Mouse (Mus musculus) layer of hippocampus, adult 9-11 months (tissue): ENCODE data around the gene Cdh19.

Experiments
- DNase-seq: peaks from one replicate; pipeline ENCODE4 v3.0.0; 2022

Gene Cdh19

DNA sequence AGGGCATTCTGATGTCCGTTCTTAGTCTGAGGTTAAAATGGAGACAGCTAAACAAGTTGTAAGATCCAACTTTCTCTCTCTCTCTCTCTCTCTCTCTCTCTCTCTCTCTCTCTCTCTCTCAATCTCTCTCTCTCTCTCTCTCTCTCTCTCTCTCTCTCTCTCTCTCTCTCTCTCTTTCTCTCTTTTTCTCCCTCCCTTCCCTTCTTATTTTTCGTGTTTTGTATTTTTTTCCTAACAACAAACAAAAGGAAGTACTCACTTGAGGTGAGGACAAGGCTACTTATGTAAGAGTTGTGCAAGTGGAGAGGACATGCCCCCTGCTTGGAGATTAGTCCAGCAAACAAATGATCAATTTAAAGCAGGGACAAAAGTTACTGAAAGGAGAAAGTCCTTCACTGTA, at the start of gene Cdh19:
TSS of gene Cdh19 (minus strand) at position 101 of the 400 bp plus-strand sequence.
- DNase-seq = no peak

DNA sequence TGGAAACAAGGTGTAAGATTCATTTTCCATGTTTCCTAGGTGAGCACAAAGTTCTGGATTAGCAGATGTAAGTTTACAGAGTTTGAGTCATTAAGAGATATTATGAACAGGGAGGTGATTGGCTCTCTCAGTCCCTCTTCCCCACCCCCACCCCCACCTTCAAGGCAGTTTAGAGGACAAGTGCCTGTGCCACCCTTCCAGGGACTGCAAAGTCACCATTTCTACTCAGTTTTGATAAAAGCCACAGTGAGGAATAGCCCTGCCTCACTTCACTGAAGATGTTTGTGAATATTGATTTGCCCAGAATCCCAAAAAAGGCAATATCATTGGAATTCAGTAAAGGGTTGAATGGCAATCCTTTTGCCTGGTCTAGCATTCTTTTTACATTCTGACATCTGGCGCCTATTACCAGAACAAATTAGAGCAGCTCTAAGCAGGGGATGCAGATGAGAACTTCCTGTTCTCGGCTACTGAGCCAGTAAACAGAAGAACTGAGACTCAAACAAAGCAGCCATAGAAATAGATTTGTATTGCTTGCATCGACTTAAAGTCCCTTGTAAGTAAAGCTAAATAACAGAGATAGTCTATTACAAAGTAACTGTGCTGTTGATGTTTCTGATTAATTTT, 43.2 kb upstream of the Cdh19 start:
- DNase-seq = peak; percentile 24

DNA sequence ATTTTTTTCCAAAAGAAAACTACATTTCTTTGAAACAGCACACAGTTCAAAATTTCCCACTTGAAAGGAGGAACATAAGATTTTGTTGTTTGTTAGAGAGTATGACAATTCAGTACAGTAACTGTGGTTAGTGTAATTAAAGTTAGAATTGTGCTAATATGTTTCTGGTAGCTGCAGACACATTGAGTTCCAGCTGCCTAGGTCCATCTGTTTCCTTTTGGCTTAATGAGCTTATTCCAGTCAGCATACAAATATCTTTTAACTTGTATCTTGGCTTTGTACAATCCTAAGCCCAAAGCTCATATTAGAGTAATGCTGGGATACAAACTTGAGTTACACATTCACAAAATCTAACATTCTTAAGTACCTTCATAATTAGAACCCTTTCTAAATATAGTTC, 40.3 kb upstream of the Cdh19 start:
- peak; percentile 58 for DNase-seq

DNA sequence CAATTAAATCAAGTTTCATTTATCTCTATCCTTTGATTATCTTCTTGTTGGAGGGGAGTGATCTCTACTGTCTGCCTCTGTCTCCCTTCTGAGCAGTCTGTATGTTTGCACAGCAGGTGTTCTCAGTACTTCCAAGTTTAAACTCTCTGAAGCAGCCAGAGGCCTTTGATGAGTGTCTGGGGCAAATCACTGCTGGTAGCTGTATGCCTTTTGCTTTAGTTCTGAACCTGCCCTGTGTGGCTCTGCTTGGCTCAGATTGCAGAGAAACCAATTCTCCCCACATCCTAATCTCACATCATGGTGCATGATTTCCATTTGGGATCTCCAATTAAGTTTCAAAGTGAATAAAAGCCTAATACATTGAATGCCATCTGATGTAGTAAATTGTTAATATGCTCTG, 12.4 kb upstream of the Cdh19 start:
- DNase-seq = no peak

DNA sequence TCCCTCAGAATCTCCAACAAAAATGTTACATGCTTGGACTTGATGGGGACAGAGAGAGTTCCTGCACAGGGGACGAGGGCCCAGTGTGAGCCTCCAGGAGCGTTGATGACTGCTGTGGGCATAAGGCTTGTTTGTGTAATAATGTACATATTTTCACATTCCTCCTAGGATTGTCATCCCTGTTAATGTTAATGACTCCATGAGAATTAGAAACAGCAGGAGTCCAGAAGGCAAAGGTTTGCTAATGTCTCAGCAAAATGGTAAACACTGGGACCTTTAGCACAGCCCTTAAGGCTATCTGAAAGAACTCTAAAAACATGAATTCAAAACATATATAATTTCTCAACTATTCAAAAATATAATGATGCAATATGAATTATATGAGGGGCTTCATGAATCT, 8.2 kb downstream of the Cdh19 start:
- no peak for DNase-seq

DNA sequence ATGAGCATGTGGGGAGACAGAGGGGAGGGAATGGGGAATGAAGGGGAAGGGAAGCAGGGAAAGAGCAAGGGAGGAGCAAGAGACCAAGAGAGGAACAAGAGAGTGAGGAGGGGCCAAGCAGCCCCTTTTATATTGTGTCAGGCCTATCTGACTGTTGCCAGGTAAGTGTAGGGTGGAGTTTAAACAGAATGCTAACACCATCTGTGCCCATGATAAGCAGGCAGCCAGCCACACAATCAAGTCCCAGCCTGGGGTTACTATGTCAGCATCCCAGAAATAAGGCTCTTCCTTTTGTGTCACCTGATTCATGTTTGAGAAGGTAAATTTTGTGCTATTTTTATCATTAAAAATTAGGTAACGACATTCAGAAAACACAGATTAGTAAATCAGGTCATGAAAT, 67.6 kb downstream of the Cdh19 start:
- DNase-seq = no peak

DNA sequence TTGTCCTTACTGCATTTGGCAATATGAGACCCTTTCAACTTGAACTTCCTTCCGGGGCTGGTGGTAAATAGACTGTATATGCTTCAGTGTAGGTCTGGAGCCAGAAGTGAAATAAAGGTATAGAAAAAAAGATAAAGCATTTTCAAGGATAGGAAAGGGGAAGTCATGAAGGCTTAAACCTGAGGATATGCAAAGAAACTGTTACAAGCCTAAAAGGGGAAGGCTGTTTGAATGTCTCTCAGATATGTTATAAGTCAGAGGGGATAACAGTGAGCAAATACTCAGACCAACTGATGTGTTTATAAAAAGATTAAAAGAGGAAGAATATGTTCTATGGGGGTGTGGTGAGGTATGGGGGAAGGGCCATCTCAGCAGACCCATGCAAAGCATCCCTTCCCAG, 68.2 kb downstream of the Cdh19 start:
- DNase-seq = no peak

DNA sequence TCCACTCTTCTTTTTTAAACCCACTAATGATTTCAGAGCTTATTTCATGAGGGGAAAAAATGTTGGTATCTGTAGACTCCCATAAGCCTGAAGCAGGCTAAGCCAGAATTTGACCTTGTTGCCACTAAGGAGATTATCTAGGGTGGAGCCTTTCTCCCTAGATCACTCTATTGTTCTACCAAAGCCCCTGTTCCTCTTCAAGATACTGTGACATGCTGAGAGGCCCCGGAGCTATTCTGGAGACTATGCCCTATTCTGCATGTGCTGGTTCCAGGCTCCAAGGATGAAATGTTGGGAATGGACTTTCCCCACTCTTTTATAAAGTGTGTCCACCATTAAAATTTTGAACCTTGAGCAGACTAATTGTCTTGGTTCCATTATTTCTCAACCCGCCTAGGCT, 73.1 kb downstream of the Cdh19 start:
- DNase-seq = no peak
